Mouse (Mus musculus) neutrophil, adult 65 days (primary cell): ENCODE results near the gene Ribc1. TPM values are rescaled to one million over a fixed set of nuclear protein-coding genes. Genes with fewer than 3 reads are reported as not detected.

Source experiments
- total RNA-seq: library from RNA; stranded (reverse); gene quantifications from 2 replicates; pipeline ENCODE4 v1.2.4, GENCODE M21; 2023

The Ribc1 gene
- total RNA-seq = 0.41 and 0.95 TPM in 2 replicates

GRCm38 (mm10) chrX:152016151-152017145 lies at the start of gene Ribc1, which contains the start of gene Smc1a:
TSS of gene Ribc1 (minus strand) at chrX:152016295.
TSS of gene Smc1a (plus strand) at chrX:152016428.

GRCm38 (mm10) chrX:152001737-152002710 lies 14.1 kb downstream of the Ribc1 start, which contains the start of gene Hsd17b10:
TSS of gene Hsd17b10 (plus strand) at chrX:152001845.

Other genes starting within 250 kb of the Ribc1 start
- gene Huwe1, start 215.5 kb downstream of the Ribc1 start, total RNA-seq = 89.0 and 154 TPM in 2 replicates
- 28.7 and 37.9 TPM in 2 replicates for gene Hsd17b10, start 14.4 kb downstream of the Ribc1 start, total RNA-seq
- gene Smc1a, start 133 bp upstream of the Ribc1 start, total RNA-seq = 99.3 and 118 TPM in 2 replicates
- gene Iqsec2, start 128.0 kb upstream of the Ribc1 start, total RNA-seq = 4.7 and 5.1 TPM in 2 replicates
- gene Kdm5c, start 216.7 kb upstream of the Ribc1 start, total RNA-seq = 71.6 and 101 TPM in 2 replicates